Mouse (Mus musculus): ENCODE data around the gene Calml3. TPM values are rescaled to one million over a fixed set of nuclear protein-coding genes. Genes with fewer than 3 reads are reported as not detected.

The Calml3 gene
- polyA plus RNA-seq, 1 experiment from 2014 or later: not detected

DNA sequence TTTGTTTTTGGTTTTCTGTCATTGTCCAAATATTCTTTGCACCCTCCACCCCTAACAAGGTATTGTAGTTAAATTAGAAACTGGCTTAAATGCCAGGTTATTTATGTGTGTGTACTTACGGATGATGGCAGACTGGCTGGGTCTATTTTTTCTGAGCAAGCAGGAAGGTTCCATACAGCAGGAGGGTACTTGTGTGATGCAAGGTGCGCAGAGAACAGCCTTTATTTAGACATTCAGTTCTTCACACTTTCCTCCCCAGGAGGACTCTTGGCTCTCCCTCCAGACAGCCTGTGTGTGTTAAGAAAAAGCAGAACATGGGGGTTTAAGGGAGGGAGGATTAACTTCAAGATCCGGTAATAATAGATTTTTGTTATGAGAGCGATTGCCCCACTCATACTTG lies 38.3 kb downstream of the Calml3 start:
- no peaks in the 10 kb centered on the region for H3K9me3 ChIP-seq (replicated peaks)
- H3K4me3 ChIP-seq: no peak overlapping the region
- H3K4me1 ChIP-seq: 0 out of 2 replicates have a peak, but pooled peaks cover 11% of the 10 kb centered on the region
- no peak overlapping the region for H3K9ac ChIP-seq
- no peaks in the 10 kb centered on the region for H3K36me3 ChIP-seq
- no peak for ATAC-seq
- no peak overlapping the region for H3K27ac ChIP-seq
- H3K4me2 ChIP-seq: no peak overlapping the region
- no peaks in the 10 kb centered on the region for H3K27me3 ChIP-seq (replicated peaks)
- WGBS (ENCODE audit: insufficient replicate concordance): 72% methylated on average over 4 of the region's 4 CpGs

DNA sequence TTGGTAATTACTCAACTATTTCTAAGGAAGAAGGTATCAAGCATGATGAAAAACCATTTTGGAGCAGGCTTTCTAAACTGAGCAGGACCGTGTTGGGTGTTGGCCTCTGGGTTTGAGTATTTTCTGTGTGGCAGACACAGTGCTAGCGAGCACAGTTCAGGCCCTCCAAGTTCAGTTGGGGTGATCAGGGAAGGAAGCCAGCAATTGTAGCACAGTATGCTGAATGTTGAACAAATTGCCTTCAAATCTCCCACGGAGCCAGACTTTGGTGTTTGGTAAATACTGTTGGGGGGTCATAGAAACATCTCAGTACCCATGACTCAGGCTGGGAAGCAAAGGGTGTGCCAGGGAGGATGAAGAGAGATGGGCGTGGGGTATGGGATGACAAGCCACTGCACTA lies 43.0 kb downstream of the Calml3 start:
- H3K36me3 ChIP-seq: no peaks in the 10 kb centered on the region
- no peak for ATAC-seq
- H3K4me2 ChIP-seq: no peak overlapping the region
- H3K27me3 ChIP-seq (replicated peaks): no peaks in the 10 kb centered on the region
- no peak overlapping the region for H3K27ac ChIP-seq
- H3K9me3 ChIP-seq (replicated peaks): no peaks in the 10 kb centered on the region
- WGBS (ENCODE audit: insufficient replicate concordance): 55% methylated on average over 4 of the region's 4 CpGs
- no peak overlapping the region for H3K9ac ChIP-seq
- no peaks in the 10 kb centered on the region for H3K4me1 ChIP-seq
- no peak overlapping the region for H3K4me3 ChIP-seq

- WGBS (ENCODE audit: insufficient replicate concordance): 72% methylated on average over 2 of the region's 2 CpGs
- ATAC-seq: no peak
- Histone ChIP-seq H3K27ac (no peak overlapping the region), H3K9ac (no peak overlapping the region), H3K36me3 (no peaks in the 10 kb centered on the region), H3K4me1 (no peaks in the 10 kb centered on the region), H3K4me2 (no peak overlapping the region), H3K27me3 (replicated peaks) (no peaks in the 10 kb centered on the region), H3K9me3 (replicated peaks) (no peaks in the 10 kb centered on the region), H3K4me3 (no peak overlapping the region)
Measured at GRCm38 (mm10) chr13:3758347-3758746, 45.8 kb downstream of the Calml3 start.

GRCm38 (mm10) chr13:3753291-3753690 lies 50.8 kb downstream of the Calml3 start:
- no peaks in the 10 kb centered on the region for H3K9me3 ChIP-seq (replicated peaks)
- H3K4me1 ChIP-seq: no peaks in the 10 kb centered on the region
- H3K36me3 ChIP-seq: no peaks in the 10 kb centered on the region
- H3K4me3 ChIP-seq: no peak overlapping the region
- H3K9ac ChIP-seq: no peak overlapping the region
- no peak overlapping the region for H3K27ac ChIP-seq
- 62% methylated on average over 2 of the region's 2 CpGs for WGBS (ENCODE audit: insufficient replicate concordance)
- no peak overlapping the region for H3K4me2 ChIP-seq
- no peaks in the 10 kb centered on the region for H3K27me3 ChIP-seq (replicated peaks)
- ATAC-seq: no peak

Other genes with a start within 250 kb of the Calml3 start
- gene Fam208b, start 193.2 kb downstream of the Calml3 start, polyA plus RNA-seq (2016; fragmentation: Nextera tagmentation; extraction: Ambion mirVana): 7.4 and 7.8 TPM in 2 replicates
- gene Asb13, start 170.3 kb downstream of the Calml3 start, polyA plus RNA-seq (2016; fragmentation: Nextera tagmentation; extraction: Ambion mirVana): 3.3 and 3.6 TPM in 2 replicates
- gene Calm4, start 33.4 kb upstream of the Calml3 start, polyA plus RNA-seq (2016; fragmentation: Nextera tagmentation; extraction: Ambion mirVana): not detected in 2 replicates
- not detected in 2 replicates for gene Calm5, start 49.9 kb upstream of the Calml3 start, polyA plus RNA-seq (2016; fragmentation: Nextera tagmentation; extraction: Ambion mirVana)
- 67.4 and 73.0 TPM in 2 replicates for gene Net1, start 113.9 kb upstream of the Calml3 start, polyA plus RNA-seq (2016; fragmentation: Nextera tagmentation; extraction: Ambion mirVana)
- gene Tubal3, start 114.0 kb upstream of the Calml3 start, polyA plus RNA-seq (2016; fragmentation: Nextera tagmentation; extraction: Ambion mirVana): not detected in 2 replicates
- not detected in 2 replicates for gene Ucn3, start 141.0 kb upstream of the Calml3 start, polyA plus RNA-seq (2016; fragmentation: Nextera tagmentation; extraction: Ambion mirVana)
- 0.12 and 0.13 TPM in 2 replicates for gene Akr1c14, start 244.7 kb upstream of the Calml3 start, polyA plus RNA-seq (2016; fragmentation: Nextera tagmentation; extraction: Ambion mirVana)

Measured in liver, embryonic 12.5 days (tissue).